Mouse (Mus musculus) left cerebral cortex, postnatal 25 days (tissue): ENCODE results near the gene Fnip1. TPM values are rescaled to one million over a fixed set of nuclear protein-coding genes. Genes with fewer than 3 reads are reported as not detected.
"Not testable (repeated sequence)": the region's sequence is repeated elsewhere in the genome, so short reads cannot be mapped to it uniquely, and the experiment has no call there.

Experiments
- DNase-seq, 2 experiments: peaks; one replicate each; pipeline ENCODE4 v3.0.0; 2022; ENCODE audit warnings: low spot score in 2 of 2, mixed read lengths in 1 of 2
- intact Hi-C: fragments of 180-260 bp; cut with DNase I; formaldehyde crosslinking; loops from one replicate; pipeline ENCODE4 v1.15.1; 2025
- total RNA-seq, 2 experiments: library from RNA; stranded (reverse); gene quantifications; 2 replicates each; pipeline ENCODE4 v1.2.3; 2021

The Fnip1 gene
- 10 to 100 TPM; 37.3 to 40.5 TPM for total RNA-seq

DNA sequence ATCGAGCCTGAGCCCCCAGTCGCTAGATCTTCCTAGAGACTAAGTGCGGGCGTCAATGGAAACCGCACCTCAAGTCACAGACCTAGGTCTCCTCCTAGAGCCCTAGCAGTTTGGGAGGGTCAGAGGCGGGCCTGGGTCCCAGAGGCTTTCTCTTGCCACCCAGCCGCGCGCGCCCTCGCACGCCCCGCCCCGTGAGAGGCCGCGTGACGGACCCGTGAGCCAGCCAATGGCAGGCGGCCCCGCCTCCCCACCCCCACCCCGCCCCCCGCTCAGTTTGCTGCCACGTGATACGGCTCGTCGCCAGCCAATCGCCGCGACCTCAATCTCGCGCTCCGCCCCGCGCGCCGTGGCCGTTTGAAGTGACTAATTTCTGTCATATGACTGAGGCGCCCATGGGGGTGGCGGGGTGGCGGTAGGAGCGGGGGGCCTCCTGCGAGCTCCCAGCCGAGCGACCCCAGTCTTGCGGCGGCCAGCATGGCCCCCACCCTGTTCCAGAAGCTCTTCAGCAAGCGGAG, at the start of gene Fnip1:
Gene Fnip1 (plus strand): TSS at position 377 of the 515 bp plus-strand sequence.
- DNase-seq = peak; percentile 94 to 97
- intact Hi-C loops = loop anchor here (2.0 kb wide), 1 partner anchor 85 kb away; the partner anchor contains the start of gene Rapgef6

GRCm38 (mm10) chr11:54390386-54390785, 47.6 kb upstream of the Fnip1 start:
- no peak for DNase-seq
- intact Hi-C loops = no loop called here

- intact Hi-C loops = no loop called here
- DNase-seq = no peak
Observed at GRCm38 (mm10) chr11:54391326-54391725, 46.7 kb upstream of the Fnip1 start.

- DNase-seq = no peak
- intact Hi-C loops = no loop called here
Observed at GRCm38 (mm10) chr11:54396686-54397085, 41.3 kb upstream of the Fnip1 start.

- DNase-seq = no peak
- intact Hi-C loops = no loop called here
Observed at GRCm38 (mm10) chr11:54398058-54398457, 39.9 kb upstream of the Fnip1 start.

DNA sequence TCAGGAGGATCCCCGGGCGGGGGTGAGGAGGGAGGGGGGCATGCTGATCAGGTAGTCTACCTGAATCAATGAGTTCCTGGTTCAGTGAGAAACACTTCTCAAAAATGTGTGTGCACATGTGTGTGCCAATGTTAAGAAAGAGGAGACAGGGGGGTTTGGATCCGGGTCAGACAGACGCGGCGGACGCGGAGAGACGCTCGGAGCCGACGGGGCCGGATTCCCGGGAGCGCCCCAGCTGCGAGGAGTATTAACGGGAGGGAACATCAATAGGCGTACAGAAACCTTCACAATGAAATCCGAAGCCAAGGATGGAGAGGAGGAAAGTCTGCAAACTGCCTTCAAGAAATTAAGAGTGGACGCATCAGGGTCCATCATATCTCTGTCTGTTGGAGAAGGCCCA, 37.2 kb upstream of the Fnip1 start:
- intact Hi-C loops, DNase-seq: not testable (repeated sequence)

DNA sequence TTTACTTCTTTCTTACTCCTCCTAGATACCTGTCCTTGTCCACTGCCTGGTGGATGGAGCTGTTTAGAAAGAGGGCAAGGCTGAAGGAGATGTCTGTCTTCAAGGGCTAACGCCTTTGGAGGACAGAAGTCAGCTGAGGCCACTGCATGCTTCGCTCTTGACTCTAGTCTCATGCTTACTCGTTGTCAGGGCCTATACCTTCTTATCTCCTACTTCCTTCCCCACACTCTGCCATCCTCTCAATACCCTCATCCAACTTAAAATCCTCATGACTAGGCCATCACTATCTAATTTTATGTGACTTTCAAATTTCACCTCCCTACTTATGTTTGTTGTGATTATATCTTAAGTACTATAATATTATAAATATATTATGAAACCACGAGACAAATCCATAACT, 33.1 kb upstream of the Fnip1 start:
- no peak for DNase-seq
- intact Hi-C loops = no loop called here

DNA sequence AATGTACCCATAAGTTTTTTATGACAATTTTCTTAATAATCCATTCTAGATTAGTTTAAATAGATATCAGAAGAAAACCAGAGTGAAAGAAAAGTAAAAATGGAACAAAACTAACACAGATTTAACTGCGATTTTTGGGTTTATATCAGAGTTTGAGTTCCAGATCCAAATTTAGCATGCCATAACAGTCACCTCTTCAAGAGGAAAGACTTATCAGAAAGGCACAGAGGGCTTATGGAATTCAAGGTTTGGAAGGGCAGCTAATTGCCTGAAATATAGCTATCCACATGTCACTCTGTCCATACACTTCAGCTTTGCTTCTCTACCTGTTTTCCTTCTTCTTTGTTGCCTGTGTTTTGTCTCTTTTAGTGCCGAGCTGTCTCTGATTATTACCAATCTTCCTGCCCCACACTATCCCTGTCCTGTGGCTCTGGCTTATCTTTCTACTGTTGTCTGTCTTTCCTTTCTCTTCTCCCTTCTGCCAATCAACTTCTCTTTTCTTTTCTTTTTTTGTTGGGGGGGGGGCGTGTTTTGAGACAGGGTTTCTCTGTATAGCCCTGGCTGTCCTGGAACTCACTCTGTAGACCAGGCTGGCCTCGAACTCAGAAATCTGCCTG, 31.0 kb upstream of the Fnip1 start:
- DNase-seq = no peak
- intact Hi-C loops = no loop called here

DNA sequence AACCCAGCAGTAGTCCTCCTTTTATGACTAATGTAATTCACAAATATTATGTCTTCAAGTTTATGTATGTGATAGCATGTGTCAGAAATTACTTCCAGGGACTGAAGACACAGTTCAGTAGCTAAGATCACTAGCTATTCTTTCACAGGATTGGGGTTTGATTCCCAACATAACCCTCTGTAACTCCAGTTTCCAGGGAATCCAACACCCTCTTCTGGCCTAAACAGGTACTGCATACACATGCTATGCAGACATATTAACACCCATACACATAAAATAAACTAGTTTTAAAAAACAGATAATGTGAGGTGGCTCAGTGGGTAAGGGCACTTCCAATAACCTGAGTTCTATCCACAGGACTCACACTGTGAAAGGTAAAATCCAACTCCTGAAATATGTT, 27.4 kb upstream of the Fnip1 start:
- intact Hi-C loops = no loop called here
- DNase-seq = no peak

GRCm38 (mm10) chr11:54413017-54413416, 25.0 kb upstream of the Fnip1 start:
- DNase-seq = peak; percentile 8 to 67

GRCm38 (mm10) chr11:54423007-54423406, 15.0 kb upstream of the Fnip1 start:
- no peak for DNase-seq
- intact Hi-C loops = no loop called here

More at GRCm38 (mm10) chr11:54413017-54413416, 25.0 kb upstream of the Fnip1 start:
- intact Hi-C loops = no loop called here

DNA sequence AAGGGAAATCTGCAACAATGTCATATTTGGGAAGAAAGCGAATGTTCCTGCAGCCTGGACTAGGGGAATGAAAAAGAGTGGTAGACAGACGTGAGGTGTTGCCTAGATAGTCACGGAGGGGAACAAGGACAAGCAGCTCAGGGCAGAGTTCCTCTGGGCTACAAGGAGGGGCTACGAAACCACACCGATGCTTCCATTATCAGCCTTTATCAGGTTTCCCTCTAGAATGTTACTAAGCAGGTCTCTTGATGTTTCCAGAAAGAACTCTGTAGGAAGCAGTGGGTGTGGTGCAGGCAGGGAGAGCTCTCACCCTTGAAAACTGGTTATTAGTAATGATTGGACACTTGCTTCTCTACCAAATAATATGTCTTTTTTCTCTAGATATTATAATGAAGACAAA, 11.7 kb upstream of the Fnip1 start:
- DNase-seq = no peak
- intact Hi-C loops = no loop called here

- intact Hi-C loops = no loop called here
- no peak for DNase-seq
Observed at GRCm38 (mm10) chr11:54427138-54427537, 10.9 kb upstream of the Fnip1 start.

GRCm38 (mm10) chr11:54427695-54428352, 10.2 kb upstream of the Fnip1 start:
- intact Hi-C loops = no loop called here
- DNase-seq = no peak

DNA sequence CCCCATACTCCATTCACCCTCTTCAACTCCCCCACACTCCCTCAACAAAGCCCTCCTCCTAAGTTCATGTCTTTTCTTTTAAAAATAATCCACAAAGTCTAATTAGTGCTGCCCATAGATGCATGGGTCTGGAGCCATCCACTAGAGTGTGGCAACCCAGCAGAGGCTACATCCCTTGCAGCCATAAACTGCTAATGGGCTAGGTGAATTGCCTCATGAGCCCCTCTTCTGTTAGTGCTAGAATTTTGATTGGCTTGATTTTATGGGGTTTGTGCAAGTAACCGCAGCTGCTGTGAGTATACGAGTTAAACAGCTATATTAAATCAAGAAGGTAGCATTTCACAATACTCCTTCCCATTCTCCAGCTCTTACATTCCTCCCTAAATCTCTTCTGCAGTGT, 8.8 kb upstream of the Fnip1 start:
- no peak for DNase-seq
- intact Hi-C loops = no loop called here

DNA sequence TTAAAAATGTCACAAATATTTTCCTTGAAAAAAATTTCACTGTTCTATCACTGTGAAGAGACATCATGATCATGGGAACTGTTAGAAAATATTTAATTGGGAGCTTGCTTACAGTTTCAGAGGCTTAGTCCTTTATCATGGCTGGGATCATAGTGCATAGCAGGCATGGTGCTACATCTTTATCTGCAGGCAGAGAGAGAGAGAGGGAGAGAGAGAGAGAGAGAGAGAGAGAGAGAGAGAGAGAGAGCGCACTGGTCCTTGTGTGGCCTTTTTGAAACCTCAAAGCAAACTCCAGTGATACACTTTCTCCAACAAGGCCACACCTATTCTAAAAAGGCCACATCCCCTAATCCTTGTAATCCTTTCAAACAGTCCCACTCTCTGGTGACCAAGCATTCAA, 2.2 kb upstream of the Fnip1 start:
- intact Hi-C loops = no loop called here
- DNase-seq = no peak

- intact Hi-C loops = no loop called here
- no peak for DNase-seq
Observed at GRCm38 (mm10) chr11:54437310-54437822, 633 bp upstream of the Fnip1 start.

- DNase-seq = peak in 1 of 2 experiments; percentile 50
- intact Hi-C loops = loop anchor here (2.0 kb wide), 1 partner anchor 84 kb away; the partner anchor contains the start of gene Rapgef6
Observed at GRCm38 (mm10) chr11:54438366-54438781, 375 bp downstream of the Fnip1 start.

DNA sequence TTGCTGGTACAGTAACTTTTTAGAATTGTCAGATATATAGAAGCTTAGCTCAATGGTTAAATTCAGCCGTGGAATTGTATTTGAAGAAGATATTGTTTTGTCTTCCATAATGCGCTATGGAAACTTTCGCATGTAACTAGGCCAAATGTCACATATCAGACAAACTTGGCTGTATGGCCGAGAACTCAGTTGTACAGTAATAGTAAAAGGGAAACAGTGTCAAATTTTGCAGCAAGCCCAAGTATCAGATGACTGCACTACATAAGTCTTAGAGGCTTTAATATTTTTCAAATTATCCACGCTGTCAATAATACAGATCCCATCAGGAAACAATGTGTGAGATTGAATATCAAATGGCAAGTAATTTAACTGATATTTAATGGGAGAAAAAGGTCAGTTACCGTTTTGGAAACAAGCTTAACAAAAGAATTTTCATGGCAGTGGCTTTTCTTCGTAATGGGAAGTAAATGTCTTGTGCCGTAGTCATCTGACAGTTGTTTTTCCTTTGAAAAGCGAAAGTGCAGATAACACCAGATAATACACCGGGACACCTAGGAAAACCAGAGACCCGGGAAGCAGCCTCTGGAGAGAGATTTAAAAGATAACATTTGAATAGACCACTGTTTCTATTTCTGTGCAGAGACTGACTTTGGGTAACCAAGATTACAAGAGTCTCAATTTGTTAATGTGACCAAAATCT, 1.1 kb downstream of the Fnip1 start:
- intact Hi-C loops = loop anchor here (2.0 kb wide), 1 partner anchor 84 kb away; the partner anchor contains the start of gene Rapgef6
- DNase-seq = no peak

DNA sequence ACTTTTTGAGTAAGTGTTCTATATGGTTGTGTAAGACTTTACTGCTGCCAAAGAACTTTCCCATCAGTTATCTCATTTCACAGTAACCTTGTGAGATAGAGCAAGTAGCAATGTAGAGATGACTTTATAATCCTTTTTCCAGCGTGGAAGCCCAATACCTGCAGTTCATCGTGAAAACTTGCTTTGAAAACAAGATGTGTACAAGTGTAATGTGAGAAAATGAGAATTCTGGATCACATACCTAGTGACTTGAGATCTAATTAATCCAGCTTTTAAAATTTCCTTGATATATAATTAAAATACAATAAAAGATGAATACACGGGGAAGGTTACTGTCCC, 1.7 kb downstream of the Fnip1 start:
- intact Hi-C loops = loop anchor here (2.0 kb wide), 1 partner anchor 83 kb away; the partner anchor contains the start of gene Rapgef6
- no peak for DNase-seq
